Mouse (Mus musculus): ENCODE data around the gene Ethe1. TPM values are rescaled to one million over a fixed set of nuclear protein-coding genes. Genes with fewer than 3 reads are reported as not detected.

Ethe1 gene
- polyA plus RNA-seq, 1 experiment, result 18.2 TPM

- Histone ChIP-seq H3K27ac (ENCODE audit: insufficient read depth, low read depth, low read length) (no peak overlapping the region), H3K4me3 (ENCODE audit: insufficient read depth, low read length) (peak overlapping the region; percentile 74), H3K4me1 (ENCODE audit: control insufficient read depth, insufficient read depth, low read length) (peaks cover 27% of the 10 kb centered on the region)
- TF ChIP-seq POLR2A (IDR thresholded peaks at IDR 0.05; ENCODE audit: borderline replicate concordance, low read depth, low read length) (no peak), CTCF (IDR thresholded peaks at IDR 0.05; ENCODE audit: low read depth, low read length) (no peak)
These were observed 6.4 kb downstream of the Ethe1 start for GRCm38 (mm10) chr7:24593621-24594308.

DNA sequence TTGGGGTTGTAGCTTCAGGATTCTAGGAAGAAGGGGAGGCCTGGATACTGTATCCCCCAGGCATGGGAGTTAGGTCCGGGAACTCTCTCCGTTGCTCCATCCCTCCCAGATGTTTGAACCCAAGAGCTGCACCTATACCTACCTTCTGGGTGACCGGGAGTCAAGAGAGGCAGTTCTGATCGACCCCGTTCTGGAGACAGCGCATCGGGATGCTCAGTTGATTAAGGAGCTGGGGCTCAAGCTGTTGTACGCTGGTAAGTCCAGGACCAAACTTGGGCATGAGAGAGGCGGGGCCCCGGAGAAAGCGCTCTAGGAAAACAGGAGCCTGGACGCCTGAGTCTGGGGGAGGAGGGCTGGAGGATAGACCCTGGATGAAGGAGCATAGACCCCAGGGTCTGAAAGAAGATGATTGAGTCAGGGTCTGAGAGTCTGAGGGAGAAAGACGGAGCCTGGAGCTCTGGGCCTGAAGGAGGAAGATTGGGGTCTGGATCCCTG, 7.0 kb downstream of the Ethe1 start:
- Histone ChIP-seq H3K4me1 (ENCODE audit: control insufficient read depth, insufficient read depth, low read length) (peaks cover 27% of the 10 kb centered on the region), H3K27ac (ENCODE audit: insufficient read depth, low read depth, low read length) (no peak overlapping the region)
- TF ChIP-seq POLR2A (IDR thresholded peaks at IDR 0.05; ENCODE audit: borderline replicate concordance, low read depth, low read length), result no peak
- TF ChIP-seq CTCF (IDR thresholded peaks at IDR 0.05; ENCODE audit: low read depth, low read length), result no peak

DNA sequence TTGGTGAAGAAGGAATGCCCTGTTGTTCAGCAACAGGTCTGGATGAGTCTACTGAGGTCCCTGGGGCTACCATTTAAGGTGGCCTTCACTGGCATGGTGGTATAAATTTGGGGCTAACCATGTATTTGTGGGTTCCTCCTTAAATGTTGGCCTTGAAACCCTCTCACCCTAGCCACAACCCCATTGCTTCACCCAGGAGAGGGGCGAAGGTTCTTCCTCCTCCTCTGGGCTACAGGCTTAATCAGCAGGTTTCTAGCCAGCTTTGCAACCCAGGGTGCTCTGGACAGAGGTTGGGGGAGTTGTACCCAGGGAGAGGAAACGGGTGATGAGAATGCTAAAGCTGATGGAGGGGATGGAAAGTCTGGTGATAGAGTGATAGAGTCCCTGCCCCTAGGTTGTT, 8.1 kb downstream of the Ethe1 start:
- Histone ChIP-seq H3K4me1 (ENCODE audit: control insufficient read depth, insufficient read depth, low read length) (peaks cover 27% of the 10 kb centered on the region), H3K27ac (ENCODE audit: insufficient read depth, low read depth, low read length) (no peak overlapping the region), H3K4me3 (ENCODE audit: insufficient read depth, low read length) (no peak overlapping the region)

More for the DNA sequence above, 7.0 kb downstream of the Ethe1 start:
- peak overlapping the region; percentile 74 for H3K4me3 ChIP-seq (ENCODE audit: insufficient read depth, low read length)

GRCm38 (mm10) chr7:24598121-24598520, 10.8 kb downstream of the Ethe1 start:
- no peak for TF ChIP-seq POLR2A (IDR thresholded peaks at IDR 0.05; ENCODE audit: borderline replicate concordance, low read depth, low read length)
- TF ChIP-seq CTCF (IDR thresholded peaks at IDR 0.05; ENCODE audit: low read depth, low read length), result no peak
- H3K4me3 ChIP-seq (ENCODE audit: insufficient read depth, low read length), result no peak overlapping the region
- peaks cover 23% of the 10 kb centered on the region for H3K4me1 ChIP-seq (ENCODE audit: control insufficient read depth, insufficient read depth, low read length)
- no peak overlapping the region for H3K27ac ChIP-seq (ENCODE audit: insufficient read depth, low read depth, low read length)

More for the DNA sequence above, 8.1 kb downstream of the Ethe1 start:
- TF ChIP-seq POLR2A (IDR thresholded peaks at IDR 0.05; ENCODE audit: borderline replicate concordance, low read depth, low read length) (no peak), CTCF (IDR thresholded peaks at IDR 0.05; ENCODE audit: low read depth, low read length) (no peak)

- Histone ChIP-seq H3K4me3 (ENCODE audit: insufficient read depth, low read length) (no peak overlapping the region), H3K27ac (ENCODE audit: insufficient read depth, low read depth, low read length) (no peak overlapping the region), H3K4me1 (ENCODE audit: control insufficient read depth, insufficient read depth, low read length) (peaks cover 22% of the 10 kb centered on the region)
- TF ChIP-seq CTCF (IDR thresholded peaks at IDR 0.05; ENCODE audit: low read depth, low read length) (0 out of 2 replicates have a peak, but pooled peaks have one; percentile 12), POLR2A (IDR thresholded peaks at IDR 0.05; ENCODE audit: borderline replicate concordance, low read depth, low read length) (no peak)
These were observed 12.1 kb downstream of the Ethe1 start for GRCm38 (mm10) chr7:24599211-24600067.

DNA sequence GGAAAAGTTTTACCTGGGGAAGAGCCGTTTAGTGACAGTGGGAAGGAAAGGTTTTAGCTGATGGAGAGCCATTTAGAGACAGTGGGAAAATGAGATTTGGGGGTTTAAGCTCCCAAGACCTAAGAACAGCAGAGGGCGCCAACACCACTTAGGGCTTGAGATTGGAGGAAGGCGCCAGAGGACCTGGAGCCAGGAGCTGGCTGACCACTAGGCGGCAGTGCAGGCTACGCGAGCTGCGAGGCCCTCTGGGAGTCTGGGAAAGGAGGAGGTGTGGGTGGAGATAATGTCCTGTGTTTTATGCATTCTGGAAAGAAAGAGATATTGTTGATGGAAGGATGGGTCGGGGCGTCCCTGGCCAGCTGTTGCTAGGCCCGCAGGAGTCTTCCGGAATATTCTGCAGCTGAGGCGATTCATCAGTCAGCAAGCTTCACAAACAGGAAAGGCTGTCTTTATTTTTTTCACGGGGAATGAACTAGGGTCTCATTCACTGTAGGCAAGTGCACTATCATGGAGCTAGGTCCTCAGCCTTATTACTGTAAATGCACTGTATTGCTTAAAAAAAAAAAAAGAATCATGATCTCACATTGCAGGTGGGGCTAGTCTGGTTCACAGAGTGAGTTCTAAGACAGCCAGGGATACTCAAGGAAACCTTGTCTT, 13.7 kb downstream of the Ethe1 start:
- no peak for TF ChIP-seq POLR2A (IDR thresholded peaks at IDR 0.05; ENCODE audit: borderline replicate concordance, low read depth, low read length)
- peak; percentile 99 for TF ChIP-seq CTCF (IDR thresholded peaks at IDR 0.05; ENCODE audit: low read depth, low read length)
- Histone ChIP-seq H3K4me1 (ENCODE audit: control insufficient read depth, insufficient read depth, low read length) (peaks cover 7% of the 10 kb centered on the region), H3K4me3 (ENCODE audit: insufficient read depth, low read length) (no peak overlapping the region), H3K27ac (ENCODE audit: insufficient read depth, low read depth, low read length) (no peak overlapping the region)

DNA sequence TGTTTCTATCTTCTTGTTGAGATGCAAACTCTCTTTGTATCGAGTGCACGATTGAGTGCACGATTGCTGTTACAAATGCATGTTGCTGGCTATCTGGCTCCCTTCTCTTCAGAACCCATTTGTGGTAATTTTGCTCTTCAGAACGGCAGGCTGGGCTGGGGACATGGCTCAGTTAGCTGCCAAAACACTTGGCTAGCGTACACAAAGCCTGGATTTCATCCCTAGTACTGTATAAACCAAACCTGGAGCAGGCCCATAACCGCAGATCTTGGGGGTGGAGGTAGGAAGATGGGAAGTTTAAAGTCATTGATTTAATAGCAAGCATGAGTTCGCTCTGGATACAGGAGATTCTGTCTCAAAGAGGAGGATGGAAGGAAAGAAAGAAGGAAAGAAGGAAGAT, 18.2 kb downstream of the Ethe1 start:
- Histone ChIP-seq H3K4me3 (ENCODE audit: insufficient read depth, low read length) (no peak overlapping the region), H3K27ac (ENCODE audit: insufficient read depth, low read depth, low read length) (no peak overlapping the region), H3K4me1 (ENCODE audit: control insufficient read depth, insufficient read depth, low read length) (peaks cover 5% of the 10 kb centered on the region)
- no peak for TF ChIP-seq CTCF (IDR thresholded peaks at IDR 0.05; ENCODE audit: low read depth, low read length)
- TF ChIP-seq POLR2A (IDR thresholded peaks at IDR 0.05; ENCODE audit: borderline replicate concordance, low read depth, low read length), result no peak

DNA sequence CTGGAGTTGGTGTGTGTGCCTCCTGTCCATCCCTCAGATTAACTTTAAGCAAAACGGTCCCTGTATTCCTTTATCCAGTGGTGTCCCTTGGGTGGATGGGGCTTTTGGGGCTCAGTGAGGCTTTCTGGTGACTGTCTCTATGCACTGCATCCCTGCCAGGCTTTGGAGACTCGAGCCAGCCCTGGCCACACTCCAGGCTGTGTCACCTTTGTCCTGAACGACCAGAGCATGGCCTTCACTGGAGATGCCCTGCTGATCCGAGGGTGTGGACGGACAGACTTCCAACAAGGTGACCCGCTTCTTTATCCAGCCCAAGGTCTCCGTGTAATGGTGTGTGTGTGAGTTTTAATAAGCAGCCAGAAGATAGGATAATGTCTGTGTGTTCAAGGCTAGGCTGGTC, 18.7 kb downstream of the Ethe1 start:
- H3K27ac ChIP-seq (ENCODE audit: insufficient read depth, low read depth, low read length), result no peak overlapping the region
- TF ChIP-seq POLR2A (IDR thresholded peaks at IDR 0.05; ENCODE audit: borderline replicate concordance, low read depth, low read length), result no peak
- no peak for TF ChIP-seq CTCF (IDR thresholded peaks at IDR 0.05; ENCODE audit: low read depth, low read length)
- peaks cover 5% of the 10 kb centered on the region for H3K4me1 ChIP-seq (ENCODE audit: control insufficient read depth, insufficient read depth, low read length)
- H3K4me3 ChIP-seq (ENCODE audit: insufficient read depth, low read length), result no peak overlapping the region

DNA sequence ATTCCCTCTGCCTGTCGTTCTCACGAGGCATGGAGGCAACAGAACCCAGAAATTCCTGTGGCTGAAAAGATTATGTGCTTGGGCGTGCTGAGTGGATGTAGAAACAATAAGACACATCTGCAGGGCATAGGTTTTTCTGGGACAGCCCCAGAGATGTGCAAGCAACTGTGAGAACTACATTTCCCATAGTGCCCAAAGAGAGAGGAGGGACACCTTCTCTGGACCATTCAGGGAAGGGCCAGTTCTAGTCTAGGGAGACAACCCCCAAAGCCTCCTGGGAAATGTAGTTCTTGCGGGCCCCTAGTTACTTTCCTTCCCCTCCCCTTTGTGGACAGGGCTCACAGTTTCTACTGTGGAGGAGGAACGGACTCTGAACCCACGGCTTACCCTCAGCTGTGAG, 20.7 kb downstream of the Ethe1 start:
- no peak overlapping the region for H3K4me3 ChIP-seq (ENCODE audit: insufficient read depth, low read length)
- H3K4me1 ChIP-seq (ENCODE audit: control insufficient read depth, insufficient read depth, low read length), result peaks cover 9% of the 10 kb centered on the region
- no peak overlapping the region for H3K27ac ChIP-seq (ENCODE audit: insufficient read depth, low read depth, low read length)
- no peak for TF ChIP-seq POLR2A (IDR thresholded peaks at IDR 0.05; ENCODE audit: borderline replicate concordance, low read depth, low read length)
- no peak for TF ChIP-seq CTCF (IDR thresholded peaks at IDR 0.05; ENCODE audit: low read depth, low read length)

Data from bone marrow macrophage, adult 2 months (primary cell).